In the genomic region with DNA sequence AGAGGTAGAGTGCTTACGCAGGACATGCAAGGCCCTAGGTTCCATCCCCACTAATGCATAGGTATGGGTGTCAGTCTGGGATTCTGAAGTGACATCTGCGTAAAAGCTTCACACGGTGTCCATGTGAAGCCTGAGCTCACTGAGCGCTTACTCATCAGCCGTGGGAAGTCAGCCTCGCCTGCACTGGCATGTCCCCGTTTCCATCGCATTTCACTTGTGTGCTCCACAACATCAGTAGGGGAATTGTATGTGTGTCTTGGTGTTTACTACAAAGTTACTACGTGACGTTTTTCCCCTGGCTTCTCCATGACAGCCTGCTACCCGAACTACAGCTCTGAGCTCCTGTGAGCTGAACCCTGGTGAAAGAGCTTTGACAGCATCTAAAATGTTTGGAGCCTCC, we compare ENCODE assay signal across 12 mouse cellular contexts.
A peak's percentile ranks its signal among the peaks of the same experiment; 100 is the strongest.
DNase-seq lines count a peak whose midpoint lies in the region; ATAC-seq and TF ChIP-seq lines count a peak whose summit lies in the region.
"Had no signal": no experiment of that assay in that cellular context is flagged by ENCODE, and none has a peak within 500 bp of the region (broad histone marks: within the 10 kb centered on the region; RNA-seq: fewer than 3 reads in every experiment).

No protein-coding gene starts in this region.

- ATAC-seq in hindbrain, embryonic 12.5 days (ENCODE audit: low FRiP score): no peak
- no peak for ATAC-seq in neural tube, embryonic 13.5 days (ENCODE audit: low read depth)
- ATAC-seq: inflammation-experienced regulatory T-cells, adult 6 months had no signal

- no peaks in the 10 kb centered on the region for H3K36me3 ChIP-seq in heart, embryonic 10.5 days
- no peaks in the 10 kb centered on the region for H3K36me3 ChIP-seq in hindbrain, embryonic 12.5 days
- H3K36me3 ChIP-seq in neural tube, embryonic 13.5 days: no peaks in the 10 kb centered on the region
- H3K36me3 ChIP-seq: embryonic facial prominence, embryonic 12.5 days had no signal

- intact Hi-C loops in left cerebral cortex, adult 2 months (cut with DNase I): loop anchor here (2.0 to 5.0 kb wide), 3 partner anchors 125 to 373 kb away; a partner anchor contains a TSS
- intact Hi-C loops in left cerebral cortex, postnatal 36 days (cut with DNase I): loop anchor here (5.0 kb wide), 2 partner anchors 102 to 128 kb away; no protein-coding TSS in a partner anchor

- TF ChIP-seq CTCF in left cerebral cortex, adult 2 months (IDR thresholded peaks at IDR 0.05): no peak

- peak overlapping the region; percentile 33 for H3K4me2 ChIP-seq in hindbrain, embryonic 12.5 days (replicated peaks)
- H3K4me2 ChIP-seq in neural tube, embryonic 13.5 days: no peak overlapping the region
- H3K4me2 ChIP-seq: liver, embryonic 11.5 days had no signal

- WGBS in heart, embryonic 10.5 days: 80% methylated on average over 11 of the region's 11 CpGs
- WGBS in hindbrain, embryonic 12.5 days: 72% methylated on average over 11 of the region's 11 CpGs
- 74% methylated on average over 11 of the region's 11 CpGs for WGBS in neural tube, embryonic 13.5 days

- no peak overlapping the region for H3K9ac ChIP-seq in hindbrain, embryonic 12.5 days
- no peak overlapping the region for H3K9ac ChIP-seq in neural tube, embryonic 13.5 days
- H3K9ac ChIP-seq: embryonic facial prominence, embryonic 12.5 days had no signal

- DNase-seq in heart, embryonic 10.5 days (ENCODE audit: low spot score): no peak
- DNase-seq in heart, adult 9 months (ENCODE audit: low spot score in 2 of 2): no peak
- peak in 1 of 2 experiments; percentile 13 for DNase-seq in left cerebral cortex, adult 2 months (ENCODE audit: extremely low spot score in 1 of 2, low spot score in 2 of 2)
- no peak for DNase-seq in left cerebral cortex, postnatal 36 days (ENCODE audit: low spot score in 2 of 2)
- DNase-seq in embryo, embryonic 10 days (ENCODE audit: low spot score): no peak
- DNase-seq: adrenal gland, postnatal 14 days; gastrocnemius, postnatal 10 days had no signal

- H3K4me3 ChIP-seq in heart, embryonic 10.5 days: no peak overlapping the region
- no peak overlapping the region for H3K4me3 ChIP-seq in left cerebral cortex, adult 2 months
- H3K4me3 ChIP-seq in hindbrain, embryonic 12.5 days: no peak overlapping the region
- no peak overlapping the region for H3K4me3 ChIP-seq in neural tube, embryonic 13.5 days
- H3K4me3 ChIP-seq: embryonic facial prominence, embryonic 12.5 days had no signal

- no peaks in the 10 kb centered on the region for H3K27me3 ChIP-seq in heart, embryonic 10.5 days (ENCODE audit: insufficient read depth, poor library complexity, severe bottlenecking)
- no peaks in the 10 kb centered on the region for H3K27me3 ChIP-seq in hindbrain, embryonic 12.5 days
- no peaks in the 10 kb centered on the region for H3K27me3 ChIP-seq in neural tube, embryonic 13.5 days
- H3K27me3 ChIP-seq: embryonic facial prominence, embryonic 12.5 days had no signal

- H3K4me1 ChIP-seq in heart, embryonic 10.5 days: peaks cover 40% of the 10 kb centered on the region
- peaks cover 72% of the 10 kb centered on the region for H3K4me1 ChIP-seq in hindbrain, embryonic 12.5 days
- peaks cover 85% of the 10 kb centered on the region for H3K4me1 ChIP-seq in neural tube, embryonic 13.5 days (replicated peaks)

- no peaks in the 10 kb centered on the region for H3K9me3 ChIP-seq in heart, embryonic 10.5 days
- no peaks in the 10 kb centered on the region for H3K9me3 ChIP-seq in hindbrain, embryonic 12.5 days (replicated peaks)
- no peaks in the 10 kb centered on the region for H3K9me3 ChIP-seq in neural tube, embryonic 13.5 days
- H3K9me3 ChIP-seq: embryonic facial prominence, embryonic 12.5 days had no signal

- 0 out of 2 replicates have a peak overlapping the region, but pooled peaks have one; percentile 36 for H3K27ac ChIP-seq in heart, embryonic 10.5 days
- peak overlapping the region; percentile 36; the same call in 1 of the 2 replicates for H3K27ac ChIP-seq in left cerebral cortex, adult 2 months
- peak overlapping the region; percentile 77 for H3K27ac ChIP-seq in hindbrain, embryonic 12.5 days
- H3K27ac ChIP-seq in neural tube, embryonic 13.5 days (replicated peaks): peak overlapping the region; percentile 79; the same call in 1 of the 2 replicates
